Mouse (Mus musculus) Muller cell, postnatal 12 days (primary cell): Measurements from ENCODE around the gene Cs.

Experiments
- DNase-seq: peaks from one replicate; pipeline ENCODE4 v3.0.0-alpha.2; 2015; ENCODE audit errors: inconsistent ontology term

Gene Cs

DNA sequence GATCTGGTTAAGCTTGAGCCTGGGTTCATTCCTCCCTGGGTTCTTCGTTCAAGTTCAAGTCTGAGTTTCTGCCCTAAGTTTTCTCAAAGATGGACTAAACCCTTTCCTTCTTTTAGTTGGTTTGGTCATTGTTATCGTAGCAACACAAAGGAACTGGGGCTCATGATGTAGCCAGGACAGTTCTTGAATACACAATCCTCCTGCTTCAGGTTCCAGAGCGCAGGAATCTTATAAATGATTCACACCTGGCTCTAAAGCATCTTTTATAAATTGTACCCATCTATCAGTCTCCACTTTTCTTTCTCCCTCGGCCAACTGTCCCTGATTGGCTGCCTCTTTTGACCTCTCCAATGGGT lies 38.5 kb downstream of the Cs start:
- no peak for DNase-seq

DNA sequence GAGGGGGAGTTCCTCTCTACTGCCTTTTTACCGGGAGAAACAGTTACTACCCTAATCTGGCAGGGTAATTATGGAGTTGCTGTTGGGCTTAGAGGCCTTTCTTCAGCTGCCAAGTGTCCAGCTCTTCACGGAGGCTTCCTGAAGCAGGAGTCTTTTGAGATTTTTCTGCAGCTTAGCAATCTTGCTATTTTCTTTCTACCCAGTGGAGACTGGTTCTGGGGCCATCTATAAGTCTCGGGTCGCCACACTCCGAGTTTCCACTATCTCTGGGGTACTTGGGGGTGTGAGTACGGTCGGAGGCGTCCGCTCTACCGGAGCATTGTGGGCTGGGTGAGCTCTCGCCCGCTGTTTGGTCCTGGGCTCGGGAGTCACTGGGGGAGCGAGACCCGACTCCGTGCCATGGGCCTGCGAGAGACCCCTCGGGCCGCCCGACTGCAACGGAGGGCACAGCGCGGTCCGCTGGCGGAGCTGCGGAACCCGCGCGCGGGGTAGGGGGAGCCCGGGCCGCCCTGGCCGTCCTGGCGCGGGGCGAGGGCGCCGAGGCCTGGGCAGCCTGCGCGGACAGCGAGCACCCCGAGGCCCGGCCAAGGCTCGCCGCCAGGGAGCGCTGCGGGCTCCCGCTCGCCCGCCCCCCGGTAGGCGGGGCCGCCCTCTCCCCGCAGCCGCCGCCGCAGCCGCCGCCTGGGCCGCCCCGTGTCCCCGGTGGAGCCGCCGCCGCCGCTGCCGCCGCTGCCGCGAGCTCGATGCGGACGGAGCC lies 39.1 kb downstream of the Cs start, which contains the start of gene Ankrd52:
Gene Ankrd52, plus strand, starts transcription at position 661 of the 757 bp plus-strand sequence.
- peak; percentile 88 for DNase-seq

DNA sequence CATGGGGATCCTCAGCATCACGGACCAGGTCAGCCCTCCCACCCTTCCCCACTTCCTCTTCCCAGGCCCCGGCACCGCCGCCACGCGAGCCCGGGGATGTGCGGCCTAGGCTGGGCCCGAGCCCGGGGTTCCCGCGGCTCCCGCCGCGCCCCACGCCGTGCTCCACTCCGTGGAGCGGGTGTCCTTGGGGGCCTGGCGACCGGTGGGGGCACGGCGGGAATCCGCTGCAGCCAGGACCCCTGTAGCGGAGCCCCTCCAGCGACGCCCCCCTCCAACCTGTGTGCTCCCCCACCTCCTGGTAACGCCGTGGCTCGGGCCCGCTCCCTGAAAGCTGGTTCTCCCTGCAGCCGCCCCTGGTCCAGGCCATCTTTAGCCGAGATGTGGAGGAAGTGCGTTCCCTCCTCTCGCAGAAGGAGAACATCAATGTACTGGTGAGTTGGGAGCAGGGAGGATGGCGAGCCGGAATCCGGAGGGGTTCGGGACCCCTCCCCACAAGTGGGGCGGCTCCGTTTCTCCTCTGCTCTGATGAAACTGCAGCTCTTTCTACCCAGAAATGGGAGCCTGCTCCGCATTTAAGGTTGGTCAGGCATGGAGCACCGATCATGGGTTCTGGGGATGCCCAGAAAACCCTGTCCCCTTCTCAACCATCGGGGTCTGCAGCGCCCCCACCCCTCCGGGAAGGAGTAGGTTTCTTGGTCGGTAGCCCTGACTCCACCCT lies 39.8 kb downstream of the Cs start:
- DNase-seq, result peak; percentile 58

DNA sequence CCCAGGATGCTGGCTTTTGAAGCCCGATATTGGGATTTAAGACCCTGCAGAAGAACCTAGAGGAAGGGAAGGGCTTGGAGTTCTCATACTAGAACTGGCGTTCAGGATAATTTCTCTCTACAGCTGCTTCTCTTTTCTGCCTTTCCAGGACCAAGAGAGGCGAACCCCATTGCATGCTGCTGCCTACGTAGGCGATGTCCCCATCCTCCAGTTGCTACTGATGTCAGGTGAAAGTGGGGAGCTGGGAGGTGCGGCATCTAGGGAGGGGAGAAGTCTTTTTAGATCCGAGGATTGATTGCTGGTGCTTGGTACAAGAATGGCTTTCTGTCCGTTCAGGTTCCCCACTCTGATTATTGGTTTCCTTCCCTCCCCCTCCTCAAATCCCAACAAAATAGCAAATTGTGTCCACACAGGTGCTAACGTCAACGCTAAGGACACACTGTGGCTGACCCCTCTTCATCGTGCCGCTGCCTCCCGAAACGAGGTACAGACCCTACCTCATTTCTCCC lies 40.5 kb downstream of the Cs start:
- no peak for DNase-seq

DNA sequence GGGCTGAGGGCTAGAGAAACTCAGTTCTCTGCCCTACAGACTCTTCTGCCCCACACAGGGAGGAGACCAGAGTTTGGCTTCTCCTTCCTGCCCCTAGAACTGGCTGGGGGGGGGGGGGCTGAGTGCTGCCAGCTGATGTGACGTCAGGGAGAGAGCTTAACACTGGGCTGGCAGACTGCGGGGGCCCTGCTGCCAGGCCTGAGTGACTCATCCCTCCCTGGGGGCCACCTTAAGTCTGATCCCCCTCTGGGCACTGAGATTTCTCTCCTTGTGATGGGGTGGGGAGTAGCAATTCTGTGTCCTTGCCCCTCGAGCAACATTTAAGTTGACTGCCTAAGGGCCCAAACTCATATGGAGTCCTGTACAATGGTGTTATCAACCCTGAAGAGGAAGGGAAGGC lies 40.9 kb downstream of the Cs start:
- DNase-seq, result peak; percentile 48

DNA sequence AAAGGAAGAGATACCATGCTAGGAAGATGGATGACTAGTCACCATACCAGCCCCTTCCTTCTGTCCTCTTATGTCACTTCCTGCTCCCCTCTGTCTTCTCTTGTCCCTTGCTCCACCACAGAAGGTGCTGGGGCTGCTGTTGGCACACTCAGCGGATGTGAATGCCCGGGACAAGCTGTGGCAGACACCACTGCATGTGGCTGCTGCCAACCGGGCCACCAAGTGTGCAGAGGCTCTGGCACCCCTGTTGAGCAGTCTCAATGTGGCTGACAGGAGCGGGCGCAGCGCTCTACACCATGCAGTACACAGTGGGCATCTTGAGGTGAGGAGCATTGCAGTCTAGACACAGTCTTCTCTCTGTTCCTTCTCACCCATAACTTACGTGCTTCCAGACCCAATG lies 41.7 kb downstream of the Cs start:
- no peak for DNase-seq

DNA sequence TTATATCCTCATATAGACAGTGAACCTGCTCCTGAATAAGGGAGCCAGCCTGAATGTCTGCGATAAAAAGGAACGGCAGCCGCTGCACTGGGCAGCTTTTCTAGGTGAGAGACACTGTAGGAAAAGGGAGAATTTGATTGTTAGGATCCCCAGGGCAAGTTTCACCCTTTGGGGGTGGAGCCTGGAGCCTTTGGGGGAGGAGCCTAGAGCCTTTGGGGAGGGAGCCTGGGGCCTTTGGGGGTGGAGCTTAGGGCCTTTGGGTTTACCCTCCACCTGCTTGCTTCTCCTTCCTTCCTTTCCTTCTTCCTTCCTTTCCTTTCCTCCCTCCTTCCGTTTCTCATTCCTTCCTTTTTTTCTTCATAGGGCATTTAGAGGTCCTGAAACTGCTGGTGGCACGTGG lies 43.0 kb downstream of the Cs start:
- peak; percentile 36 for DNase-seq

DNA sequence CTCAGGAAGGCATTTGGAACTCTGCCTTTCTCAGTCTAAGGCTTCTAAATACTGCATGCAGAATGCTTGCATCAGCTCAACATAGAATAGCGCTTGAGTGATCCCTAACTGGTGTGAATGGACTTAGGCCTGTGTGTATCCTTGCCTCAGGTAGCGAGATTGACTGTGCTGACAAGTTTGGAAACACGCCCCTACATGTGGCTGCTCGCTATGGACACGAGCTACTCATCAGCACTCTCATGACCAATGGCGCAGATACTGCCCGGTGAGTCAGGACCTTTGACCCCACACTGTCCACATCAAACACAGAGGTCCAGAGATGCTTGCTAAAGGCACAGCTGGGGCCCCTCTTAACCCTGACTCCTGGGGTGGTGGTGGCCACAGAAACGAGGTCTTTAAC lies 44.9 kb downstream of the Cs start:
- no peak for DNase-seq

DNA sequence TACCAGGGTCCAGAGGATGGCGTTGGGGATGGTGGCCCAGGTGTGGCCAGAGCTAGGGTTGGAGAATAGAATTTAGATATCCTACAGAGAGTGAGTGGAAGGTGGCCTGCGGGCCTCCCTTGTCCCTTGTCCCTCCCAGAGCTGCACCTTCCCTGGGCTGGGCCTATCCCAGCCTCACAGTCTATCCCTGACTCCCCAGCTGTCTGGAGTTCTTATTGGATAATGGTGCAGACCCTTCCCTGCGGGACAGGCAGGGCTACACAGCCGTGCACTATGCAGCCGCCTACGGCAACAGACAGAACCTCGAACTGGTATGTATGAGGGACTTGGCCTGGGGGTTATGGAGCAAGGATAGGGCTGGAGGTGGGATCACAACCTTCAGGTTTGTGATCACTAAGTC lies 48.4 kb downstream of the Cs start:
- DNase-seq, result no peak

DNA sequence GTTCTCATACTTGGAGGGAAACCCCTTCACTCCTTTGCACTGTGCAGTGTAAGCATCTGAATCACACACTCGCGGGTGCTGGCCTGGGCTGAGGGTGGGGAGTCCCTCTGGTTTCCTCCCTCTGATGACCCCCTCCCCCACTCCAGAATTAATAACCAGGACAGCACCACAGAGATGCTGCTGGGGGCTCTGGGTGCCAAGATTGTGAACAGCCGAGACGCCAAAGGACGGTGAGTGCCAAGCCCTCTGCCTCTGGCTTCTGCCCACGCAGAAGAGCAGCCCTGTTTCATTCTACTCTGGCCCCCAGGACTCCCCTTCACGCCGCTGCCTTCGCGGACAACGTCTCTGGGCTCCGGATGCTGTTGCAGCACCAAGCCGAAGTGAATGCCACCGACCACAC lies 51.4 kb downstream of the Cs start:
- DNase-seq, result no peak

DNA sequence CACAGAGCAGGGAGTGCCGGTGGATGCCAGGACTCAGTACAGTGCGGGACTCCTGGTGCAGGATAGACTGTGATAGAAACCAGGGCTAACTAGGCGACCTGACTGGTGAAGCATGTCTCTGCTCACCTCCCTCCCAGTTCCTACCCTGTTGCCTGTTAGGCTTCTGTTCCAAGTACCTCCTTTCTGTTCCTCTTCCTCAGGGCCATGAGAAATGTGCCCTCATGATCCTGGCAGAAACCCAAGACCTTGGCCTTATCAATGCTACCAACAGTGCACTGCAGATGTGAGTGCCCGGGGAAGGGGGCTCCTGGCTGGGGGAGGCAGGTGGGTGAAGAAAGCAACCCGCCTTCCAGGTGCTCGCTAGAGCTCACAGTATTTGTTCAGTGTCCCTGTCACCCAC lies 52.0 kb downstream of the Cs start:
- DNase-seq, result no peak

DNA sequence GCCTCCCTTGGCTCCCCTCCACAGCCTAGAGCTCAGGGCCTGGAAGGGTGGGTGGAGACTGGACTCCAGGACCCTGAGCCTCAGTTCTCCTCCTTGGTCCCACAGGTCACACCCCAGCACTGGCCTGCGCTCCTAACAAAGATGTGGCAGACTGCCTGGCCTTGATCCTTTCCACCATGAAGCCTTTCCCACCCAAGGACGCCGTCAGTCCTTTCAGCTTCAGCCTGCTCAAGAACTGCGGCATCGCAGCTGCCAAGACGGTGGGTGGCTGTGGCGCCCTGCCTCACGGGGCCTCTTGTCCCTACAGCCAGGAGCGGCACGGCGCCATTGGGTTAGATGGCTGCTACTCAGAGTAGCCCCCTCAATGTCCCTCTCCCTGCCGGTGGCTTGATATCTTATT lies 52.8 kb downstream of the Cs start:
- DNase-seq, result no peak

DNA sequence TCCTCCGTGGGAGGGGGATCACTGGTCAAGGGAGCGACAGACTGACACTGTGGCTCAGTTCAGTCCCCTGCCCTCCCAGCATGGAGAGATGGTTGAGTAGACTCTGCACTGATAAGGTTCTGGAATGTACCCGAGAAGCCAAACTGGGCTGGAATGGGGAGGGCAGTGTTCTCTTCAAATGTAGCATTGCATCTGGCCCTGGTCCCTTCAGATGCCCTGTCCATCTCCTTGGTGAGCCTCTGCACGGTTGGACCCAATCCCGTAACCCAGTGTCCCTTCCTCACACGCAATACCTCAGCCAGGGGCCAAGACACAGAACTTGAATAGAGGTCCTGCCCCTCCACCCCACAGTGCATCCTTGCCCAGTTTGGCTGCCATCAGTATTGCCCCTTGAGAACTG lies 54.3 kb downstream of the Cs start:
- DNase-seq, result no peak

DNA sequence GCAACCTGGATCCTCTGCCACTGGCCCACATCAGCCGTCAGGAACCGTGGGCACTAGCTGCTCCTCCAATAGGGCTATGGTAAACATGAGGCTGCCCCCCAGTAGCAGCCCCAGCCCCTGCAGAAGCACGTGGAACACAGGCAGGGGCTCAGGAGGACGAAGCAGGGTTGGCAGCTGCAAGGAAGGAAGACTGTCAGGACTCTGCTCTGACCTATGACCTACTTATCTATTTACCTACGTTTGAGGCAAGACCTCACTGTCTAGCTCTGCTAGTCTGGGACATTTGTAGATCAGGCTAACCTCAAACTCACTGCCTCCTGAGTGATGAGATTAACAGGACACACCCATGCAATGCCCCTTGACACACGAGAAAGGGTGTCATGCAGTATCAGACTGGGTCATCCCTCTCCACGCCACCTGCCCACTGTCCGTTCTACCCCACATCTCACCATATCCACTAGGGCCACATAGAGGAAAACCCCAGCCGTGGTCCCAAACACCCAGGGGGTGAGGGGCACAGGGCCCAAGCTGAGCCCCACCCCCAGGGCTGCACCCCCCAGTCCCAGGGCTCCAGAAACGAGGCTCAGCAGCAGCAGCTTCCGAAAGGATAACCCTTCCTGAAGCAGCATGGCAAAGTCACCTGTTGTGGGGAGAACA lies 58.6 kb downstream of the Cs start:
- no peak for DNase-seq

DNA sequence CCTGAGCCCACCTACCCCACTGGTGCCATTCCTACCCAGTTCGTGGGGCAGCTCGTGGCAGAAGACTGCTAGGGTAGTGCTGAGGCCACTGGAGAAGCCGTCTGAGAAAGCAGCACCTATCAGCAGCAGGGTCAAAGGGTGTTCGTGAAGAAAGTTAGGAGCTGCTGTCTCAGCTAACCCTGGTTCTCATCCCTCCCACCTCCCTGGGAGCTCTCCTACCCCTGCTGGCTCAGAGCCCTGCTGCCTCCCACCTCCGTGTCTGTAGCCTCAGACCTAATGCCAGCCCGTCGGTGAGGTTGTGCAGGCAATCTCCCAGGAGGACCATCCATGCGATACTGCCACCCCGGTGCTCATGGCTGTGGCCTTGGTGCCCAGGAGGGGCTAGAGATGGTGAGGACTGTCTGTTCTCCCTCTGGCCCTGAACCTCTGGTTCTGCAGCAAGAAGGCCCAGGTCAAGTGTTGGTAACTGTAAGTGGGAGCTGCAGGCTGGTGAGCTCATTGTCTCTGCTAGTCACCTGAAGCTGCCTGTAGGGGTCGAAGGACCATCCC lies 59.3 kb downstream of the Cs start:
- DNase-seq, result no peak

DNA sequence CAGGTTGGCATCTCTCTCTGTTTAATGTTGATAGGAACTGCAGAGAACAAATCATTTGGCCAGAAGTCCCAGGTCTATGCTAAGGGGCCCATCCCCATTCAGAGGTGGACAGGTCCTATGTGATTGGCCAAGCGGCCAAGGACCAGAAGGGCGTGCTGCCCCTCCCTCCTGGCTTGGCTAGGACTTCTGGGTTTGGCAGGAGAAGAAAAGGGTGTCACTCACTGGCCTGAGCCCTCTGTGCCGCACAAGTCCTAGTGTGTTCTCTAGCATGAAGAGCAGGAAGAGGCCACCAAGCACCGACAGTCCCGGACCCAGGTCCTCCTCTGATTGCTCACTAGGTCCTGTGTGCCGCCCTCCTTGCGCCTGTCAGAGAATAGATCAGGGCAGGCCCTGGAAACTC lies 59.9 kb downstream of the Cs start:
- DNase-seq, result peak; percentile 65

DNA sequence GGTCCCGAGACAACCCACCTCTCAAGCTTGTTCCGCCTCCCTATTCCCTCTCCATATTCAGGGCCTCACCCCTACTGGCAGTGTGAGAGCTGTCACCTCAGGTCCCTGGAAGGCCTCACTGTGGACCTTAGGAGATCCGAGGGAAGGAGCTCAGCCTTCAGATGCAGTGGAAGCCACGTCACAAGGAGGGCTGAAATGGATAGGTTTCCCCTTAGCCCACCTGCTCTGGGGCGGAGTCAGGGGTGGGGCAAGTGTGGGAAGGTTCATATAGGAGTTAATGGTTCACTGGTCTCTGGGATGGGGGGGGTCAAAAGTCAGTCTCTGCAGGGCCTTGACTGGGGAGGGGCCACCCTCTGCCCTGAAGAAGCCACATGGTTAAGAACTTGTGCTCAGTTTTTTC lies 62.8 kb downstream of the Cs start:
- DNase-seq, result no peak

DNA sequence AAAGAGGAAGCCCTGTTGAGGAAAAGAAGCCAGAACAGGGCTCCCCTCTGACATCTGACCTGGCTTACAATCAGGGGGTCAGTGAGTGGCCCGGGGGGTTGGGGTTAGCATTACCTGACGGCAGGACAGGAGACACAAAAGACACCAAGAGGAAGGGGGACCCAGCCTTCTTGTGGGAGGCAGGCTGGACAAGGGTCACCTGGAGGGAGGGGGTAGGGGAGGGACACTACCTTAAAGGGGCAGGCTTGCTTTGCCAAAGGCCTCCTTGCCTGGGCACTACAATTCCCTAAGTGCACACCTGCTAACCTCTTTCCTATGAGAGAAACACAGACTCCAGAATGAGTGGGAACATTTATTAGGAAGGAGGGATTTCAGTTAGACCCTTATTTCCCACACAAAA lies 63.5 kb downstream of the Cs start, which contains the start of gene Slc39a5:
Gene Slc39a5, minus strand, starts transcription at position 174 of the 400 bp plus-strand sequence.
- DNase-seq, result no peak

DNA sequence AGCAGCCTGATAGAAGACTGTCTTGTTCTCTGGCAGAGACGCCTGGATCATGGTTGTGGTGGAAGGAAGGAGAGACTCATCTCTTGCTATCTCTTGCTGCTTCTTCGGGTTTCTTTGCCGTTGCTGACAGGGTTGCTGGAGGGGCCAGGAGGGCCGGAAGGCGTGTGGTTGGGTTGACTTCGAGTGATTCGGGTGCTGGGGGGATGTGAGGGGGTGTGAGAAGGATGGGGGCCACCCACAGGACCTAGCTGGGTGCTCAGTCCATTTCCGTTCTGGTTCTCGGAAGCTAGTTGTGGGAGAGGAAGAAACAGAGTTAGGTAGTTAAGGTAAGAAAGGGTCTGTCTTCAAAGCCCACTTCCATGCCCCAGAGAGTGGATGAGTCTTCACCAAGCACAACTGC lies 64.1 kb downstream of the Cs start:
- no peak for DNase-seq

DNA sequence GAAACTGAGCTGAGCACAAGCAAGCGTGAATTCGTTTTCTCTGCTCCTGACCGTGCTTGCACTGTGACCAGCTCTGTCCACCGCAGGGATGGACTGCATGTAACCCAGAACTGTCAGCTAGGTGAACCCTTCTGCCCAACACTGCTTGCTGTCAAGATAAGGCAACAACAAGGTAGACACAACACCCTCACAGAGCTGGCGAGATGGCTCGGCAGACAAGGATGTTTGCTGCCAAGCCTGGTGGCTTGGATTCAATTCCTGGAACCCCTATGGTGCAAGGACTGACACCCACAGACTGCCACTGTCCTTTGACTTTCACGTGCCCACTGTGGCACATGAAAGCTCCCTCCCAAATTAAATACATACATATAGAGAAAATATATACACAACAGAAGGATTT lies 66.4 kb downstream of the Cs start:
- no peak for DNase-seq

DNA sequence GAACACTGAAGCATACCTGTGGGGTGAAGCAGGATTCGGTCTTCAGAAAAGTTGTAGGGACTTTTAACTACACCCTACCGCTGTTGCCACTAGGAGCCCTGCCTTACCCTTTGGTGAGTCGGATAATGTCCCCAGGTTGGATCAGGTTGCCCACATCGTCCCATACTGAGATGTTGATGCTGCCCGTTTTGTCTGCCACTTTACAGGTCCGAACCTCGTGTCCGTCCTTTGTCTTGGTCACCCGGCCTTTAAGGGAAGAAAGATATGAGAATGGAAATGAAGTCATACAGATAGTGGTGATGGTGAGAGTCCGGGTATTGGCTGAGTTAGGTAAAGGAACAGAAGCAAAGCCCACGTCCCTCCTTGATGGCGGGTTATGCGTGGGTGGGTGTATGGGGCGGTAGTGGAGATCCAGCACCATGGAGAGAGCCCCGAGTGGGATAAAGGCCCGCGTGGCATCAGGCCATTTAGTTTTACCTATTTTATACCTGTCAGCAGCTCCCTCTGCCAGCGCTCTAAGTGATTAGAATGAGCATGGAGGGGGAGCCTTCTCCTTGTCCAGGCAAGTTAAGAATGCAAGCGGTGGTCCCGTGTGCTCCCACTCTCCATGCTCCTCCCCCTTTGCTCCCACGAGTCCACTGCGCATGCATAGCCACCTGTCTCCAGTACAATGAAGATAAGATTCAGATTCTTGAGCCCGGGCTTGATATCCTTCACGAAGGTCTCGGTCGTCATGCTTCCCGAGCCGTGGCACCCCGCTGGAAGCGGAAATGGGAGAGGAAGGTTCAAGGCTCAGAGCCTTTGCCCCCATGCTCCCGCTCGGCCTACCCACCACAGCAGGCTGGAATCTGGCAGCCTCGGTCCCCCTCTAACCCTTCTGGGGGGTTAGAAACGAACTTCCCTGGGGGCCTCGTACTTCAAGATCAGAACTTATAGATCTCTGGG lies 71.3 kb downstream of the Cs start:
- peak; percentile 41 for DNase-seq
